Mouse (Mus musculus) granulocyte monocyte progenitor cell, adult 5-6 weeks (primary cell): ENCODE measurements around the gene Ptpn22. TPM values are rescaled to one million over a fixed set of nuclear protein-coding genes. Genes with fewer than 3 reads are reported as not detected.
"Not testable (repeated sequence)": the region's sequence is repeated elsewhere in the genome, so short reads cannot be mapped to it uniquely, and the experiment has no call there.

Experiments
- ATAC-seq: replicated peaks from 2 replicates; pipeline ENCODE4 v1.8.0; 2016; ENCODE audit warnings: mild to moderate bottlenecking, moderate TSS enrichment, inconsistent platforms; ENCODE audit not compliant: poor library complexity, severe bottlenecking
- total RNA-seq, 2 experiments: library from RNA; stranded (forward) in 1 of 2; stranded (reverse) in 1 of 2; fragments of 200-712, 200-1000 nt in 1 of 2; fragments of >200 nt in 1 of 2; fragmentation: Nextera tagmentation in 1 of 2; gene quantifications; 2 replicates each; pipeline ENCODE4 v1.2.3; 2014 to 2017

Gene Ptpn22
- total RNA-seq (2014; fragmentation: Nextera tagmentation) (69.0 and 80.1 TPM in 2 replicates), total RNA-seq (2017) (42.2 and 65.5 TPM in 2 replicates)

DNA sequence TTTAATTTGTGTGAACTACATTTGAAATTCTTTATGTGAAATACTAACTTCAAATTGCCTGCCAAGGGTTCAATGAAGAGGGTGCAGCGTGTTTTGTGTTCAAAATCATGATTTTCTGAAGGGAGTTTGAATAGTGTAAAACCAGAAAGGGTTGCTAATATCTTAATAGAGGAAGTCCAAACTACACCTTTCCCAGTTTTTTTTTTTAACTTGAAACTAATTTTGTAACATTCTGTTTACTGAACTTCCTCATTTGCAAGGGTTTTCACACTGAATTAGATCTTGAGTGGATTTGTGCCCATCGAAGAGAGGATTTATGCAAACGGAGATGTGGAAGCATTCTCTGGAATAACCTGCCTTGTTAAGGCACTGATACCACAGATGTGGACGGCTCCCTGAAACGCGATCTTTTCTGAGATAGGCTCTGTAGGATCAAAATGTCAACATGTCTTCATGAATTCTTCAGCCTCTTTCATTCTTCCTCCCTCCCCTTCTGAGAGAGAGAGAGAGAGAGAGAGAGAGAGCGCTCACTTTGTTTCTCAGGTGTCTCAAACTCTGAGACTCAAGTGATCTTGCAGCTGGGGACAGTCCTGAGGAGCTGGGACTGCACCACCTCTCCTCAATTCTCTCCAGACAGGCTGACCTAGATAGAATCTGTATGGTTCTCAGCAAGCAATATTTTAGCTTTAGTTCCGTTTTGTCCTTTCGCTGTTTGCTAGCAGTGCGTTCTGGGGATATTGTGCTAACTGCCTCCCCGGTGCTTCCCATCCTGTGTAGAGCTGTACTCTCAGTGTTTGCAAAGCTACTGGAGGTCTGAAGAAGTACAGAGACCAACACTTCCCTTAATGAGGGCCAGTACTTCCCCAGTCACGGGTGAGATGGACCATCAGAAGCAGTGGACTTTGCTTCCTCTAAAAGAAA lies at the start of gene Ptpn22:
Gene Ptpn22, plus strand, starts transcription at position 915 of the 921 bp plus-strand sequence.
- ATAC-seq, result peak; percentile 76

DNA sequence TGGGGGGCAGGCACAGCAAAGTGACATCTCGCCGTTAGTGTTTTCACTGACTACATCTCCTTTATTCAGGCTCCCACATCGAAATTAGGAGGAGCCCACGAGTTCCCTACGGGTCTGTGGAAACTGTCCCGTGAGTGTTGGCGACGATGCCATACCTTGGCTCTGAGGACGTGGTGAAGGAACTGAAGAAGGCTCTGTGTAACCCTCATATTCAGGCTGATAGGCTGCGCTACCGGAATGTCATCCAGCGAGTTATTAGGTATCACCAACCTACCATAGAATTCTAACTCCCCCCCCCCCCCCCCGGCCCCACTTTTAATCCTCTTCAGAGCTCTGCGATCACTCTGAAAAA lies 49.8 kb upstream of the Ptpn22 start:
- ATAC-seq, result peak; percentile 21

DNA sequence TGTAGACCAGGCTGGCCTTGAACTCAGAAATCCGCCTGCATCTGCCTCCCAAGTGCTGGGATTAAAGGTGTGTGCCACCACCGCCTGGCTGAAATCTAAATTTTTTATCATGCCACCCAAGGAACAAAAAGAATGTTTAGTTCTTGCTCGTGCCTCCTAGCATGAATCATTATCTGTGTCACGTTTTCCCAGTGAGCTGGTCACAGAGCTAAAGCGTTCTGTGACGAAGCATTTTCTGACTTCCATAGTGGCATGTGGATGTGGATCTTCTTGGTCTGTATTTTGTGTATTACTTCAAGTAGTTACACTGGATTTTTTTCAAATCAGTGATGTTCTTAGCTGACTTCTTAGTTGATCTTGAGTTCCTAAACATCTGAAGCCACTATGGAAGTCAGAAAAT lies 48.6 kb upstream of the Ptpn22 start:
- no peak for ATAC-seq

GRCm38 (mm10) chr3:103827548-103827947 lies 32.0 kb upstream of the Ptpn22 start:
- no peak for ATAC-seq

GRCm38 (mm10) chr3:103829036-103829435 lies 30.6 kb upstream of the Ptpn22 start:
- no peak for ATAC-seq

GRCm38 (mm10) chr3:103830681-103831080 lies 28.9 kb upstream of the Ptpn22 start:
- peak; percentile 47 for ATAC-seq

DNA sequence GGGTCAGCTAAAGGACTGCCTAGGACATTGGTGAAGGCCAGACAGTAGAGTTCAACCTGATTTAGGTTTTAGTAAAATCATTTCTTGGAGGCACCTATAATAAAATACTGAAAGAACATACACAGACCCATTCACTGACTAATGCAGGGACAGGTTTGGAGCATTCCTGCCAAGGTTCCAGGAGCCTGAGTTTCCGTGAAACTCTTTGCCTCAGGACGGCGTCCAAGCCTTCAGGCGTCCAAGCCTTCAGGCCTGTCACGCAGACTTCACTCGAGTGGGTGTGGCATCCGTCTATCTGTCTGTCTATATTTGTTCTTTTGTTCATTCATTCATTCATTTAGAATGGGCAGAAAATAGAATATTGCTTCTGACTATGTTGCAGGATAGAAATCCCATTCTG lies 28.4 kb upstream of the Ptpn22 start:
- no peak for ATAC-seq

DNA sequence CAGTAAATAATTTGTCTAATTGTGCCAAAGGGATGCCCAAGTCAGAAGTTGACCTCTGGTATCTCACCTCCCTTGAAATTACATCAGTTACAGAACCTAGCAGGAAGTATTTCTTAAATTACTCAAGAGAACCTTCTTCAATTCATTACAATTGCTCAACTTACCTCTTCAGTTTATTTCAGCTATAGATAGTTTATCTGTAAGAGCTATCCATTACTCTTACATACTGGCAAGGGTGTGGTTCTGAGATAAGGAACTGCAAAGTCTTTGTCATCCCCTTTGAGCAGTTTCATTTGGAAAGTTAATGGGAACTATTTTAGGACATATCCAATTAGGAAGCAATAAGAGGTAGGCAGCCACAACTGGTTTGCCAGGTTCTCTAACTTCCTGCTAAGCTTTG lies 27.2 kb upstream of the Ptpn22 start, which contains the start of gene Bcl2l15:
Gene Bcl2l15, plus strand, starts transcription at position 176 of the 400 bp plus-strand sequence.
- peak; percentile 87 for ATAC-seq

- no peak for ATAC-seq
Observed at GRCm38 (mm10) chr3:103834001-103834400, 25.6 kb upstream of the Ptpn22 start.

DNA sequence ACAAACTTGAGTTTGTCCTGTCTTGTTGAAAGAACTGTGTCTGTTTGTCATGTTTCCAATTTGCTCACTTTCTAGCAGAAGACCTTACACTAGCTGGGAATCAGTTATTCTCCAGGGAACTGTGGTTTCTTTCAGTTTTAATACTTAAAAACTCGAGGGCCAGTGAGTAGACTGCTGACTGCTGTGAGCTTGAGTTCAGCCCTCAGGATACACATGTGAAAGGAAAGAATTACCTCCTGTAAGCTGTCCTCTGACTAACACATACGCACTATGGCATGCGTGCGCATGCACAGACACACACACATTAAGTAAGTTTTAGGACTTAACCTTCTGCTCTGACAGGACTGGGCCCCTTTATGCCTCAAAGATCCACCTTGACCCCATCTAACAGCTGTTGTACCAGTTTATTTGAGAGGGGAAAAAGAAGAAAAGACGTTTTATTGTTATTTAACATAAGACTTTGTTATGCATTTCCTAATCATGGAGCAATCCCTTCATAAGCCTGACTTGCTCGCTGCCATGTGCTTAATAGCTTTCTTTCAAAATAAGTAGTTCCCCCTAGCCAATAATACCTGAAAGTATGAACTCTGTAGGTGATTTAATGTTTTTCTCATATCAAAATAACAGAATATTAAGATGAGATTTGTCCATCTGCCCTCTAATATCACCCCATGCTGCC lies 24.2 kb upstream of the Ptpn22 start:
- no peak for ATAC-seq

- no peak for ATAC-seq
Observed at GRCm38 (mm10) chr3:103835951-103836310, 23.7 kb upstream of the Ptpn22 start.

DNA sequence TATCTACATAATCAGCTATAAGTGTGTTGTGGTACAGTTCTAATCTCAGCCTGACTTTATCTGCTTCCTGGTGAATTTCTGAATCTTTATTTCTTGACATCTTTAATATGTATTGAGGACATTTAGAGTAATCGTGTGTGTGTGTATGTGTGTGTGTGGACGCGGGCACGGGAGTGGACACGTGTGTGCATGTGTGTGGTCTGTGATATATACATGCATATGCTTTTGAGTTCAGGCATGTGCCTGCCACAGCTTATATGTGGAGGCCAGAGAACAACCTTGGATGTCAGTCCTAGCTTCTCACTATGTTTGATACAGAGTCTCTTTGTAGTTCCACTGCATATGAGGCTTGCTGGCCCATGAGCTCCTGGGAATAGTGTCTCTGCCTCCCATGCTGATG lies 23.1 kb upstream of the Ptpn22 start:
- ATAC-seq, result no peak

DNA sequence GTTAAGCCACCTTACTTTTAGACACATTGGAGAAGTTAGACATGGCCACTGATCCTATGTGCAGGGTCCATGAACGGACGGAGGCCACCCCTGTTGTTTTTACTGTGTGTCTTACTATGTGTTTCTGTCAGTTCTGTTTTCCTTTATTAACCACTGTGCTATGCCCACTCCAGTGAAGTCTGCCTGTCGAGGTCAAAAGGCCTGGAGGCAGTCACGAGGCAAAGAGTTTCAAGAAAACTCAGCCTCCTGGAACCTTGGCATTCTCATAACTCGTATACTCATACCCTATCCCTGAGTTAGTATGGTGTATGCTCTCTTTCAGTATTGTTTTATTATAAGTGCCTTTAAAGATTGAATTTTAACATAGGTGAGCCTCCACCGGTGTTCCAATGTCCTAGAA lies 19.9 kb upstream of the Ptpn22 start:
- no peak for ATAC-seq

GRCm38 (mm10) chr3:103840195-103840594 lies 19.4 kb upstream of the Ptpn22 start:
- not testable (repeated sequence) for ATAC-seq

DNA sequence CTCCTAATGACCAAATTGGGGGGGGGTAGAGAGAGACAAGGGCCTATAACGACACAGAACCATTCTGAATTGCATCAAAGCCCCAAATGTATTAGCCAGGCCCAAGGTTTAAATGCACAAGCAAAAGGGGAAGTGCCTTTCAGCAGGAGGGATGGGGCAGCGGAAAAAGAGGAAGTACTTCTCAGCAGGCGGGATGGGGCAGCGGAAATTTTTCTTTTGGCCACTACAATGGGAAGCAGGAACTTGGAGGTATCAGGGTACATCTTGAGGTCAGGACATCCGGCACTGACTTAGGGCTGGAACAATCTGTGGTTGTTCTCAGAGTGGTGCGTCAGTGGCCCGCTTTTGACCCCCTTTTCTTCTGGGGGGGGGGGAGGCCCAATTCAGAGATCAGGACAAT lies 18.6 kb upstream of the Ptpn22 start:
- ATAC-seq, result not testable (repeated sequence)

DNA sequence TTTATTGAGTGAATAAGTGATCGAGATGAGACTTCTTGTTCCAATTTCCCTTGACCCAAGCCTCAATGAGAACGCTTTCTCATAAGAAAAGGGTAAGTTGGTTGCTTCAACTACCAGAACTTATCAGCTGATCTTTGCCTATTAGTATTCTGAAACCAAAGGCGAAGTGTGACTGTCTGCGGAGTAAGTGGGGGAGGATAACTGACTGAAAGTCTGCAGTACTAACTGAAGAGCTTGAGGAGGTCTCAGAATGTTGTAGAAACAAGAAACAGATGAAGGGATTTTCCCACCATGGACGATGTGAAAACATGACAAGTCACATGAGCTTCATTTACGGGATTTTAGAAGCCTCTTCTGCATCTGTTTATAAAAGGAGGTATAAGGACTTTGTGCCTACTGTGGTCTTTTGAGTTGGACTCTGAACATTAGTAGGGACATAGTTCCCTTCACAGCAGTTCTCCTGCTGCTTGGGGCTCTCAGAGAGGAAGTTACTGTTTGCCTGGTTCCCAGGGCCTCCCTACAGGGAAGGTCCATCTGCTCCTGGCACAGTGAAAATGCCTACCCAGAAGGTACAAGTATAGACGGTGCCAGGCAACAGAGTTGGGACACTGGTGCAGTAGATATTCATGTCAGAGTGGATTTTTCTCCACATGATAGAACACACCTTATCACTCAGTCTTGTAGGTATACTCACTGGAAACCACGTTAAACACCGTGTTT lies 8.8 kb upstream of the Ptpn22 start:
- ATAC-seq, result peak; percentile 52

DNA sequence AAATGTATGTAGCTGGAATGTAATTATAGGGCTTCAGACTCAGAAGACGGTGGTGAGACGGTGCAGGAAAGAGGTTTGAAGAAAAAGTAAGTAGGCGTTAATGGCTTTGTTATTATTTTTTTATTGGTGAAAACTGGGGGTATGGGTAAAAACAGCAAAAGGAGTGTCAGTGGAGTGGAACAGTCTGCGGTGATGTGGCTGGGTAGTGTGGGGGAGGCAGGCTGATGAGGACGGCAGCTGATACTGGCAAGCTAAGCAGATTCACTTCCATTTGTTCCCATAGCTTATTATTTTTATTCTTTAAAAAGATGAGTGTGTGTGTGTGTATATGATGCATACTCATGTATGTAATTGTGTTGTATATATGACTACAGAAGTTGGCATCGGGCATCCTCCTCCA lies 8.1 kb upstream of the Ptpn22 start:
- ATAC-seq, result no peak

GRCm38 (mm10) chr3:103851882-103852281 lies 7.7 kb upstream of the Ptpn22 start:
- ATAC-seq, result no peak

DNA sequence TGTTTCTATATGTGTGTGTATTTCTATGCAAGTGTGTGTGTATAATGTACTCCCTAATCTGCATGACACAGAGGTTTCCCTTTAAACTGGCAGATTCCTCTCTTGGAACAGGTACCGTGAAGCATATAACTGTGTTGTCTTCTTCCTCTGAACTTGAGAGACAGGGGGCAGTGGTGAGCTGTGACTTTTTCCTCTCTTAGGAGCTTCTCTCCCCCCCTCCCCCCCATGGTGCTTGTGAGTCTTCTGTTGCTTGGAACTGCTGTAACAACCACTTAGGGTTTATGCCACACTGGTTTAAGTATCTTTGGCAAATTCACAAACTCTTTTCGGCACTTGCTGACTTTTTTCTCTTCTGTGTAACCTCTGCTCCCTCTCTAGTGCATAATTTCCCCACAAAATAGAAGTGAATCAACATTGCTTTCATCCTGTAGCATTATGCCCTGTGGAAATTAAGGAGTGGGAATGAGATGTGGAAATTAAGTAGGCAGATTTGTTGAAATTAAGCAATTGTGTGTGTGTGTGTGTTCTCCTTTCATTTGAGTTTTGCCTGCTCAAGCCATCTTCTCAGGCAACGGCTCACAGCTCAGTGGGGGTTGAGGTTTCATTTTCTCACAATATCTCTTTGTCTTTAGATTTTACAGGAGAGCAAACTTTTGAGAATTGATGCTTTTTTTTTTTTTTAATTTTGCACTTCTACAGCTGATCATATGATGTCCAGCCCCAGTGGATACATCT lies 6.9 kb upstream of the Ptpn22 start:
- ATAC-seq, result peak; percentile 78

GRCm38 (mm10) chr3:103853804-103854203 lies 5.8 kb upstream of the Ptpn22 start:
- no peak for ATAC-seq
